Mouse (Mus musculus) myocyte (in vitro differentiated cells): ENCODE results near the gene Pde4d. TPM values are rescaled to one million over a fixed set of nuclear protein-coding genes. Genes with fewer than 3 reads are reported as not detected.

Experiments used
- H3K27me3 ChIP-seq: one replicate; pipeline ENCODE4 v1.6.1; 2011; ENCODE audit not compliant: control insufficient read depth, insufficient read depth, insufficient read length
- H3K36me3 ChIP-seq: one replicate; pipeline ENCODE4 v1.6.1; 2011; ENCODE audit not compliant: control insufficient read depth, insufficient read depth
- H3K4me2 ChIP-seq: one replicate; pipeline ENCODE4 v1.6.1; 2011; ENCODE audit warnings: low read depth, control low read depth
- H3K4me3 ChIP-seq: one replicate; pipeline ENCODE4 v1.5.1; 2011; ENCODE audit warnings: mild to moderate bottlenecking, control low read depth, moderate library complexity
- H3K79me2 ChIP-seq: one replicate; pipeline ENCODE4 v1.6.1; 2011; ENCODE audit not compliant: control insufficient read depth, insufficient read depth
- H3ac ChIP-seq: one replicate; pipeline ENCODE4 v1.6.1; 2011; ENCODE audit not compliant: control insufficient read depth, insufficient read length
- CEBPB ChIP-seq: IDR thresholded peaks from 2 replicates; pipeline ENCODE4 v1.6.1; 2011; ENCODE audit warnings: mild to moderate bottlenecking, moderate library complexity; ENCODE audit not compliant: poor library complexity, insufficient read depth, severe bottlenecking
- E2F4 ChIP-seq: IDR thresholded peaks from one replicate; pipeline ENCODE4 v1.6.1; 2011; ENCODE audit warnings: mild to moderate bottlenecking, control low read depth, moderate library complexity; ENCODE audit not compliant: insufficient read depth
- MAX ChIP-seq: IDR thresholded peaks from one replicate; pipeline ENCODE4 v1.6.1; 2011; ENCODE audit warnings: low read depth, mild to moderate bottlenecking, control low read depth
- MYOD1 ChIP-seq, 3 experiments: IDR thresholded peaks; one replicate each; pipeline ENCODE4 v1.6.1; 2011; ENCODE audit warnings: control low read depth in 2 of 3, low read depth in 2 of 3, mild to moderate bottlenecking in 2 of 3, moderate library complexity in 1 of 3; ENCODE audit not compliant: insufficient read length in 2 of 3, control insufficient read depth in 1 of 3
- MYOG ChIP-seq, 3 experiments: IDR thresholded peaks; one replicate each; pipeline ENCODE4 v1.6.1; 2011; ENCODE audit warnings: control low read depth in 2 of 3, low read depth in 2 of 3, mild to moderate bottlenecking in 2 of 3; ENCODE audit not compliant: insufficient read length in 2 of 3, control insufficient read depth in 1 of 3, insufficient read depth in 1 of 3
- POLR2A ChIP-seq: IDR thresholded peaks from one replicate; pipeline ENCODE4 v1.6.1; 2011; ENCODE audit warnings: low read depth, mild to moderate bottlenecking, control low read depth, moderate library complexity; ENCODE audit not compliant: insufficient read length
- POLR2AphosphoS2 ChIP-seq: IDR thresholded peaks from one replicate; pipeline ENCODE4 v1.6.1; 2011; ENCODE audit warnings: low read depth, control low read depth; ENCODE audit not compliant: insufficient read length
- REST ChIP-seq: IDR thresholded peaks from one replicate; pipeline ENCODE4 v1.6.1; 2011; ENCODE audit warnings: mild to moderate bottlenecking, control low read depth, moderate library complexity; ENCODE audit not compliant: insufficient read depth, insufficient read length
- SRF ChIP-seq: IDR thresholded peaks from one replicate; pipeline ENCODE4 v1.6.1; 2011; ENCODE audit warnings: low read depth; ENCODE audit not compliant: control insufficient read depth, insufficient read length
- TCF12 ChIP-seq: IDR thresholded peaks from one replicate; pipeline ENCODE4 v1.6.1; 2011; ENCODE audit warnings: mild to moderate bottlenecking, control low read depth; ENCODE audit not compliant: poor library complexity, insufficient read depth, severe bottlenecking
- TCF3 ChIP-seq: IDR thresholded peaks from one replicate; pipeline ENCODE4 v1.6.1; 2011; ENCODE audit warnings: low read depth, control low read depth; ENCODE audit not compliant: insufficient read length
- USF1 ChIP-seq: IDR thresholded peaks from one replicate; pipeline ENCODE4 v1.6.1; 2011; ENCODE audit warnings: low read depth, mild to moderate bottlenecking, control low read depth, moderate library complexity
- polyA plus RNA-seq: library from polyadenylated mRNA; unstranded; fragments of >200 nt; fragmentation: generic; extraction: Trizol; gene quantifications from one replicate; pipeline ENCODE4 v1.2.1, GENCODE M21; 2012; ENCODE audit warnings: missing spikeins

Pde4d gene
- polyA plus RNA-seq, 1 experiment: 8.2 TPM

- TF ChIP-seq POLR2AphosphoS2 (no peak), REST (no peak), TCF3 (no peak), MAX (no peak), SRF (no peak), E2F4 (no peak), MYOD1 (IDR thresholded peaks at IDR 0.05; ENCODE audit: control insufficient read depth in 1 of 3, insufficient read length in 2 of 3, low read depth in 2 of 3) (no peak), USF1 (no peak), TCF12 (no peak), CEBPB (no peak), MYOG (IDR thresholded peaks at IDR 0.05; ENCODE audit: control insufficient read depth in 1 of 3, insufficient read depth in 1 of 3, insufficient read length in 2 of 3, low read depth in 2 of 3) (no peak), POLR2A (no peak)
- no peaks in the 10 kb centered on the region for H3K27me3 ChIP-seq
- no peak overlapping the region for H3K4me2 ChIP-seq
- H3K79me2 ChIP-seq: no peaks in the 10 kb centered on the region
- no peaks in the 10 kb centered on the region for H3K36me3 ChIP-seq
- H3K4me3 ChIP-seq: no peak overlapping the region
- H3ac ChIP-seq: no peak overlapping the region
Observed at GRCm38 (mm10) chr13:109629216-109629615, 1179.5 kb downstream of the Pde4d start.

- Histone ChIP-seq H3K79me2 (no peaks in the 10 kb centered on the region), H3K27me3 (no peaks in the 10 kb centered on the region), H3ac (no peak overlapping the region), H3K36me3 (no peaks in the 10 kb centered on the region), H3K4me3 (no peak overlapping the region), H3K4me2 (no peak overlapping the region)
- TF ChIP-seq E2F4 (no peak), TCF3 (no peak), MAX (no peak), MYOG (IDR thresholded peaks at IDR 0.05; ENCODE audit: control insufficient read depth in 1 of 3, insufficient read depth in 1 of 3, insufficient read length in 2 of 3, low read depth in 2 of 3) (no peak), POLR2A (no peak), CEBPB (no peak), TCF12 (no peak), REST (no peak), POLR2AphosphoS2 (no peak), USF1 (no peak), MYOD1 (IDR thresholded peaks at IDR 0.05; ENCODE audit: control insufficient read depth in 1 of 3, insufficient read length in 2 of 3, low read depth in 2 of 3) (no peak), SRF (no peak)
Observed at GRCm38 (mm10) chr13:109631399-109632026, 1181.8 kb downstream of the Pde4d start.

- peak overlapping the region; percentile 28 for H3K4me2 ChIP-seq
- no peak overlapping the region for H3ac ChIP-seq
- no peaks in the 10 kb centered on the region for H3K27me3 ChIP-seq
- H3K36me3 ChIP-seq: no peaks in the 10 kb centered on the region
- TF ChIP-seq USF1 (no peak), TCF3 (no peak), MAX (no peak), TCF12 (no peak), POLR2A (no peak), E2F4 (no peak), MYOD1 (IDR thresholded peaks at IDR 0.05; ENCODE audit: control insufficient read depth in 1 of 3, insufficient read length in 2 of 3, low read depth in 2 of 3) (no peak), POLR2AphosphoS2 (no peak), MYOG (IDR thresholded peaks at IDR 0.05; ENCODE audit: control insufficient read depth in 1 of 3, insufficient read depth in 1 of 3, insufficient read length in 2 of 3, low read depth in 2 of 3) (no peak), SRF (no peak), REST (no peak), CEBPB (no peak)
- H3K4me3 ChIP-seq: no peak overlapping the region
- no peaks in the 10 kb centered on the region for H3K79me2 ChIP-seq
Observed at GRCm38 (mm10) chr13:109632387-109633036, 1182.8 kb downstream of the Pde4d start.

DNA sequence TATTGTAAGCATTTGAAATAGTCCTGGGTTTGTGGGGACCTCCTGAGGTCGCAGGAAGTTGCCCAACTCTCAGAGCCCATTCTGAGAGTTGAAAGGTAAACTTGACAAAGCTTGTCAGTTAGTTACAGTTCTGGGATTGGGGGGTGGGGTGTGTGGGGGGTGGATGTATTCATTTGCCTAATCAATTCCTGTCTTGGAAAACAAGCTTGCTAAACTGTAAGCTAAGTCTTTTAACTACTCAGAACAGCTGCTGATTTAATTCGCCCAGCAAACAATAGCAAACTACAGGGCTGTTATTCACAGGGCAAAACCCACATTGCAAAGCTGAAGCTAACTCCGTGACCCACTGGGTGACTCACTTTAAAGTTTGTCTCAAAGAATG is 1183.3 kb downstream of the Pde4d start:
- Histone ChIP-seq H3K36me3 (no peaks in the 10 kb centered on the region), H3ac (no peak overlapping the region), H3K27me3 (no peaks in the 10 kb centered on the region), H3K4me3 (no peak overlapping the region), H3K79me2 (no peaks in the 10 kb centered on the region), H3K4me2 (peak overlapping the region; percentile 28)
- no peak for TF ChIP-seq SRF
- TF ChIP-seq TCF3: no peak
- TF ChIP-seq TCF12: no peak
- TF ChIP-seq CEBPB: no peak
- TF ChIP-seq REST: no peak
- no peak for TF ChIP-seq POLR2AphosphoS2
- no peak for TF ChIP-seq MYOG (IDR thresholded peaks at IDR 0.05; ENCODE audit: control insufficient read depth in 1 of 3, insufficient read depth in 1 of 3, insufficient read length in 2 of 3, low read depth in 2 of 3)
- no peak for TF ChIP-seq USF1
- no peak for TF ChIP-seq MYOD1 (IDR thresholded peaks at IDR 0.05; ENCODE audit: control insufficient read depth in 1 of 3, insufficient read length in 2 of 3, low read depth in 2 of 3)
- no peak for TF ChIP-seq MAX
- no peak for TF ChIP-seq E2F4
- TF ChIP-seq POLR2A: no peak
